Mouse (Mus musculus) lung, adult 2 months (tissue): ENCODE measurements around the gene Ankrd65.

Experiments
- CTCF ChIP-seq: fragments of 200-500 bp; IDR thresholded peaks from 2 replicates; pipeline ENCODE4 v1.5.1; 2011; ENCODE audit warnings: mild to moderate bottlenecking, low read length, control low read depth; ENCODE audit not compliant: insufficient read depth
- POLR2A ChIP-seq: fragments of 200-500 bp; IDR thresholded peaks from 2 replicates; pipeline ENCODE4 v1.6.1; 2011; ENCODE audit warnings: low read depth, mild to moderate bottlenecking, control low read depth, low read length, borderline replicate concordance; ENCODE audit errors: extremely low read depth

DNA sequence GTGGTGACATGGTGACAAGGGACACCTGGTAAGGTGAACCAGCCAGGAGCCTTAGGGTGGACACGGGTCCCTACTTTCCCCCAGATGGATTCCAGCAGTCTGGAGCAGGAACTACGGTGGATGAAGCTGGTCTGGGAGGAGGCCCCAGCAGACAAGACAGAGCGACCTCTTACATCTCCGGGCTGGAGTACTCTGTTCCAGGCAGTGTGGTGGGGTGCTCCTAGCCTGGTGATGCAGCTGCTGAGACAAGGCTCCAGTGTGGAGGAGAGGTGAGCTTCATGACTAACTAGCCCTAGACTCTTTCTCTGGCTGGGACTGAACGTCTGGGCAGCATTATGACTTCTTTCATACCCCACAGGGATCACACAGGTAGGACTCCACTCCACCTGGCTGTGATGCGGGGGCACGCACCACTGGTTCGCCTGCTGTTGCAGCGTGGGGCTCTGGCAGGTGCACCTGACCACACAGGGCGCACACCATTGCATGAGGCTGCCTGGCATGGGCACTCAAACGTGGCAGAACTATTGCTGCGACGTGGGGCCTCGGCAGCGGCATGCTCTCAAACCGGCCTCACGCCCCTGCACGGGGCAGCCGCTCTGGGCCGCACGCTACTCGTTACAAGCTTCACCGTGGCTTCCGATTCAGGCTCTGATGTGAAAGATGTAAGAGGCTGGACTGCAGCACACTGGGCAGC, 1.1 kb downstream of the Ankrd65 start:
- TF ChIP-seq CTCF: no peak
- TF ChIP-seq POLR2A: no peak
